Mouse (Mus musculus): ENCODE measurements at regions not wholly inside any gene's neighbourhood (a gene's known extent, or its start where the extent isn't known, plus 50 kb on each side); places are given as distances from the start of the nearest gene placed in this dataset.

- TF ChIP-seq POLR2A (IDR thresholded peaks at IDR 0.05; ENCODE audit: borderline replicate concordance, control insufficient read depth, low read depth, low read length) (no peak), CTCF (IDR thresholded peaks at IDR 0.05; ENCODE audit: control insufficient read depth, insufficient read depth, low read length) (no peak)
Observed at GRCm38 (mm10) chr3:136494831-136495230, 169.0 kb upstream of the Bank1 start.

All from bone marrow, adult 2 months (tissue).